7 mouse cellular contexts compared by ENCODE assay signal in genomic region chr8:48152062-48152738, GRCm38 (mm10). TPM values are rescaled to one million over a fixed set of nuclear protein-coding genes. Genes with fewer than 3 reads are reported as not detected.
DNase-seq lines count a peak whose midpoint lies in the region; ATAC-seq and TF ChIP-seq lines count a peak whose summit lies in the region.

No protein-coding gene starts in this region.

- ATAC-seq in lung, embryonic 16.5 days (ENCODE audit: low read depth): peak; percentile 26; the same call in 1 of the 2 replicates
- ATAC-seq in forebrain, embryonic 13.5 days: peak; percentile 74
- ATAC-seq in megakaryocyte progenitor cell, adult 5-6 weeks (replicated peaks; ENCODE audit: poor library complexity): no peak

- intact Hi-C loops in heart, postnatal 36 days (cut with DNase I): no loop called here

- no peaks in the 10 kb centered on the region; the same call in 1 of the 2 replicates for H3K9me3 ChIP-seq in lung, embryonic 16.5 days (ENCODE audit: control insufficient read depth, low read length)
- H3K9me3 ChIP-seq in forebrain, embryonic 13.5 days (replicated peaks): peaks cover 10% of the 10 kb centered on the region

- no peak overlapping the region for H3K27ac ChIP-seq in lung, embryonic 16.5 days (ENCODE audit: low read length)
- H3K27ac ChIP-seq in forebrain, embryonic 13.5 days: peak overlapping the region; percentile 49

- H3K9ac ChIP-seq in lung, embryonic 16.5 days (ENCODE audit: low read length): no peak overlapping the region
- H3K9ac ChIP-seq in forebrain, embryonic 13.5 days: peak overlapping the region; percentile 3; the same call in 1 of the 2 replicates

- TF ChIP-seq CTCF in lung, adult 2 months (IDR thresholded peaks at IDR 0.05; ENCODE audit: insufficient read depth, low read length): no peak

- no peak for DNase-seq in lung, adult 2 months
- peak; percentile 16 to 22 for DNase-seq in heart, postnatal 36 days
- DNase-seq in lung, postnatal 4 days: peak; percentile 17 to 30
- no peak for DNase-seq in adipocyte (ENCODE audit: low spot score)

- no peaks in the 10 kb centered on the region for H3K36me3 ChIP-seq in lung, embryonic 16.5 days (ENCODE audit: control insufficient read depth, insufficient read depth, low read length)
- no peaks in the 10 kb centered on the region for H3K36me3 ChIP-seq in forebrain, embryonic 13.5 days (ENCODE audit: poor library complexity, severe bottlenecking)

- H3K4me3 ChIP-seq in lung, embryonic 16.5 days (ENCODE audit: low read length): no peak overlapping the region
- no peak overlapping the region for H3K4me3 ChIP-seq in lung, adult 2 months (replicated peaks; ENCODE audit: extremely low read depth, low read depth, low read length)
- H3K4me3 ChIP-seq in forebrain, embryonic 13.5 days: no peak overlapping the region

- no peak overlapping the region for H3K4me2 ChIP-seq in lung, embryonic 16.5 days (ENCODE audit: low read depth, low read length)
- H3K4me2 ChIP-seq in forebrain, embryonic 13.5 days: peak overlapping the region; percentile 25

- peaks cover 11% of the 10 kb centered on the region for H3K4me1 ChIP-seq in lung, embryonic 16.5 days (replicated peaks; ENCODE audit: control insufficient read depth, insufficient read depth, low read length)
- H3K4me1 ChIP-seq in lung, adult 2 months (ENCODE audit: control insufficient read depth, insufficient read depth, low read length): peaks cover 4% of the 10 kb centered on the region
- H3K4me1 ChIP-seq in forebrain, embryonic 13.5 days: peaks cover 24% of the 10 kb centered on the region

- TF ChIP-seq POLR2A in lung, adult 2 months (IDR thresholded peaks at IDR 0.05; ENCODE audit: borderline replicate concordance, extremely low read depth, low read depth, low read length): no peak

- H3K27me3 ChIP-seq in lung, embryonic 16.5 days (ENCODE audit: control insufficient read depth, insufficient read depth, low read depth, low read length): no peaks in the 10 kb centered on the region; the same call in 1 of the 2 replicates
- no peaks in the 10 kb centered on the region for H3K27me3 ChIP-seq in forebrain, embryonic 13.5 days

- WGBS in lung, embryonic 16.5 days: 38% methylated on average over 19 of the region's 19 CpGs
- WGBS in lung, adult 2 months: 46% methylated on average over 19 of the region's 19 CpGs
- 33% methylated on average over 19 of the region's 19 CpGs for WGBS in forebrain, embryonic 13.5 days

RNA-seq across cellular contexts. Expression of gene Dctd, which starts 53.3 kb away (rescaled TPM):
- 12.6 and 16.3 TPM in 2 replicates for polyA plus RNA-seq in lung, embryonic 16.5 days (2015; fragmentation: Nextera tagmentation; extraction: Ambion mirVana)
- polyA plus RNA-seq in lung, adult 2 months (2012; rRNA removed): 0.53 and 0.56 TPM in 2 replicates
- 14.2 and 14.3 TPM in 2 replicates for polyA plus RNA-seq in forebrain, embryonic 13.5 days (2015; fragmentation: Nextera tagmentation; extraction: Ambion mirVana)
- total RNA-seq in heart, postnatal 36 days (2021): 1 to 10 TPM in 1 of 2 experiments, under 1 TPM in 1; 0.43 to 1.2 TPM
- total RNA-seq in megakaryocyte progenitor cell, adult 5-6 weeks (2015): 52.8 and 61.8 TPM in 2 replicates
- 59.5 and 67.3 TPM in 2 replicates for total RNA-seq in megakaryocyte progenitor cell, adult 5-6 weeks (2017)

Comparison
In these comparisons a context has a peak if more than half of its experiments do, and no peak if none do; other contexts are left out.
1. DNase-seq: peak in heart, postnatal 36 days (2 of 2) and lung, postnatal 4 days (2 of 2); none in lung, adult 2 months (single experiment) and adipocyte (single experiment).